Mouse (Mus musculus): Measurements from ENCODE around the gene Pla1a.

DNA sequence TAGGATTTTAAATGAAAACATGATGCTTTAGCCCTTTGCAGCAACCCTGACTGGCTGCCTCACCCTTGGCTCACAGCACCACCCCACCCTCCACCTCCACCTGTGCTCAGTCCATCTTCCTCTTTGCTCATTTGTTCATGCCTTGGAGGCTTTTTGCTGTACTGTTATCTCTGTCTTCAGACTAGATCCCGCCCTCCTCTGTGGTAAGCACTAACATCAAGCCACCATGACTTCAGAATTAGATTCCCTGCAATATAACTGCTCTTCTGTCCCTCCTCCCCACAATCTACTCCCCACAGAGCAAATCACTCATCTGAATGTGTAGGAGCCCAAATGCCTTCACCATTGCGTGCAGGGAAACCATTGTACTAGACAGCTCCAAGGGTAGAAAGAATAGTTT, 49.3 kb downstream of the Pla1a start:
- TF ChIP-seq CTCF (IDR thresholded peaks at IDR 0.05; ENCODE audit: extremely low read depth, insufficient read depth, low read length): no peak
- no peak for TF ChIP-seq POLR2A (IDR thresholded peaks at IDR 0.05; ENCODE audit: extremely low read depth, insufficient read depth, low read length)

All from cortical plate, adult 2 months (tissue).